Mouse (Mus musculus) adrenal gland, postnatal 36 days (tissue): ENCODE results near the gene Msrb3. TPM values are rescaled to one million over a fixed set of nuclear protein-coding genes. Genes with fewer than 3 reads are reported as not detected.

Experiments
- DNase-seq, 2 experiments: peaks; one replicate each; pipeline ENCODE4 v3.0.0; 2021; ENCODE audit warnings: mixed read lengths in 1 of 2
- total RNA-seq, 2 experiments: library from RNA; stranded (reverse); gene quantifications; 2 replicates each; pipeline ENCODE4 v1.2.3; 2021

Msrb3 gene
- total RNA-seq, 2 experiments from 2014 or later: 47.1 to 68.1 TPM

GRCm38 (mm10) chr10:120810832-120811571, 87.9 kb downstream of the Msrb3 start:
- no peak for DNase-seq

- no peak for DNase-seq
Measured at GRCm38 (mm10) chr10:120810053-120810696, 88.7 kb downstream of the Msrb3 start.

- no peak for DNase-seq
Measured at GRCm38 (mm10) chr10:120808167-120808566, 90.7 kb downstream of the Msrb3 start.

- DNase-seq: no peak
Measured at GRCm38 (mm10) chr10:120801127-120801526, 97.8 kb downstream of the Msrb3 start.

GRCm38 (mm10) chr10:120799479-120799878, 99.4 kb downstream of the Msrb3 start:
- DNase-seq: no peak

GRCm38 (mm10) chr10:120796749-120797148, 102.2 kb downstream of the Msrb3 start:
- no peak for DNase-seq

- peak in 1 of 2 experiments; percentile 15 for DNase-seq
Measured at GRCm38 (mm10) chr10:120794391-120794817, 104.5 kb downstream of the Msrb3 start.

- no peak for DNase-seq
Measured at GRCm38 (mm10) chr10:120792191-120792765, 106.6 kb downstream of the Msrb3 start.

- peak; percentile 44 to 56 for DNase-seq
Measured at GRCm38 (mm10) chr10:120791438-120791837, 107.5 kb downstream of the Msrb3 start.

- DNase-seq: no peak
Measured at GRCm38 (mm10) chr10:120787202-120787601, 111.7 kb downstream of the Msrb3 start.

GRCm38 (mm10) chr10:120784516-120784915, 114.4 kb downstream of the Msrb3 start:
- DNase-seq: no peak

- DNase-seq: no peak
Measured at GRCm38 (mm10) chr10:120783393-120783792, 115.5 kb downstream of the Msrb3 start.

- peak in 1 of 2 experiments; percentile 26 for DNase-seq
Measured at GRCm38 (mm10) chr10:120777499-120777898, 121.4 kb downstream of the Msrb3 start.

GRCm38 (mm10) chr10:120775361-120775760, 123.5 kb downstream of the Msrb3 start:
- no peak for DNase-seq

GRCm38 (mm10) chr10:120767418-120767817, 131.5 kb downstream of the Msrb3 start:
- DNase-seq: no peak

- DNase-seq: no peak
Measured at GRCm38 (mm10) chr10:120765398-120765797, 133.5 kb downstream of the Msrb3 start.

- peak; percentile 53 to 70 for DNase-seq
Measured at GRCm38 (mm10) chr10:120763656-120764466, 135.0 kb downstream of the Msrb3 start.

- DNase-seq: no peak
Measured at GRCm38 (mm10) chr10:120762958-120763357, 135.9 kb downstream of the Msrb3 start.

GRCm38 (mm10) chr10:120760679-120761078, 138.2 kb downstream of the Msrb3 start:
- DNase-seq: no peak

- DNase-seq: no peak
Measured at GRCm38 (mm10) chr10:120759883-120760282, 139.0 kb downstream of the Msrb3 start.

GRCm38 (mm10) chr10:120752454-120752853, 146.4 kb downstream of the Msrb3 start:
- DNase-seq: no peak

- peak; percentile 48 to 52 for DNase-seq
Measured at GRCm38 (mm10) chr10:120751821-120752261, 147.1 kb downstream of the Msrb3 start.
